Mouse (Mus musculus) CH12F3 (cell line): ENCODE data around the gene Vmn1r94.
"Not testable (repeated sequence)": the region's sequence is repeated elsewhere in the genome, so short reads cannot be mapped to it uniquely, and the experiment has no call there.

ENCODE experiments used
- in situ Hi-C: fragments of 300-500 bp; cut with MboI; formaldehyde crosslinking; loops from 2 replicates; pipeline ENCODE4 v1.14.3; 2020; ENCODE audit warnings: low sequenced_read_pairs

The Vmn1r94 gene

DNA sequence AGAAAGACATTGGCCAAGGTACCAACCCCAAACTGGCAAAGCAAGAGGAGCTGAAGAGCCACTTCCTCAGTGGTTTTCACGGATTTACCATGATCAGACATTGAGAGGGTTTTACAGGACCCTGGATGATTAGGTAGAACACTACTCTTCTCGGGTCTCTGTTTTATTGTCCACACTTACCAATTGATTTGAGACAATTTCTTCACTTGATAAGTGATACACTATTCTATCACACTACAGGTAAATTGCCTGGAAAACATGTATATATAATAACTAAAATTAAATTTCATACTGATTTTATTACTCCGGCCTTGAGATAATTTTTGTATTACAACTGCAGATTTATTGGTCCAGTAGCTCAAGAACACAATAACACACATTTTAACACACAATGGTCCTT is at the start of gene Vmn1r94:
Vmn1r94 (minus strand) TSS at position 101 of the 400 bp plus-strand sequence.
- in situ Hi-C loops: not testable (repeated sequence)

DNA sequence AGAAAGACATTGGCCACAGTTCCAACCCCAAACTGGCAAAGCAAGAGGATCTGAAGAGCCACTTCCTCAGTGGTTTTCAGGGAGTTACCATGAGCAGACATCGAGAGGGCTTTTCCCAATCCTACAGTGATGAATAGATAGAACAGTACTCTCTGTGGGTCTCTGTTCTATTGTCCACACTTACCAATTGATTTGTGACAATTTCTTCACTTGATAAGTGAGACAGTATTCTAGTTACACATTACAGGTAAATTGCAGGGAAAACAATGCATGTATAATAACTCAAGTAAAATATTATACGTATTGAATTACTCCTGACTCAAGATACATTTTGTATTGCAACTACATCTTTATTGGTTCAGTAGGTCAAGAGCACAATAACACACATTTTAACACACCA is 37.3 kb upstream of the Vmn1r94 start, which contains the start of gene Gm6164:
Gm6164 (minus strand) TSS at position 101 of the 400 bp plus-strand sequence.
- in situ Hi-C loops: not testable (repeated sequence)

DNA sequence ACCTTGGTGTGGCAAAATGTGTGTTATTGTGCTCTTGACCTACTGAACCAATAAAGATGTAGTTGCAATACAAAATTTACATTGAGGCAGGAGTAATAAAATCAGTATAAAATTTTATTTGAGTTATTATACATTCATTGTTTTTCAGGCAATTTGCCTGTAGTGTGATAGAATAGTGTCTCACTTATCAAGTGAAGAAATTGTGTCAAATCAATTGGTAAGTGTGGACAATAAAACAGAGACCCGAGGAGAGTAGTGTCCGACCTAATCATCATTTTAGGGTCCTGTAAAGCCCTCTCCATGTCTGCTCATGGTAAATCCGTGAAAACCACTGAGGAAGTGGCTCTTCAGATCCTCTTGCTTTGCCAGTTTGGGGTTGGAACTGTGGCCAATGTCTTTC is 25.2 kb upstream of the Vmn1r94 start, which contains the start of gene Vmn1r95:
Vmn1r95 (plus strand) TSS at position 301 of the 400 bp plus-strand sequence.
- in situ Hi-C loops: not testable (repeated sequence)

DNA sequence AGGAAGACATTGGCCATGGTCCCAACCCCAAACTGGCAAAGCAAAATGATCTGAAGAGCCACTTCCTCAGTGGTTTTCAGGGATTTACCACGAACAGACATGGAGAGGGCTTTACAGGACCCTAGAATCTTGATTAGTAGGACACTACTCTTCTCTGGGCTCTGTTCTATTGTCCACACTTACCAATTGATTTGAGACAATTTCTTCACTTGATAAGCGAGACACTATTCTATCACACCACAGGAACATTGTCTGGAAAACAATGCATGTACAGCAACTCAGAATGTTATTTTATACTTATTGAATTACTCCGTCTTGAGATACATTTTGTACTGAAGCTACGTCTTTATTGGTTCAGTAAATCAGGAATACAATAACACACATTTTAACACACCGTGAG is 29.2 kb downstream of the Vmn1r94 start, which contains the start of gene Vmn1r93:
Vmn1r93 (minus strand) TSS at position 101 of the 400 bp plus-strand sequence.
- in situ Hi-C loops: not testable (repeated sequence)

DNA sequence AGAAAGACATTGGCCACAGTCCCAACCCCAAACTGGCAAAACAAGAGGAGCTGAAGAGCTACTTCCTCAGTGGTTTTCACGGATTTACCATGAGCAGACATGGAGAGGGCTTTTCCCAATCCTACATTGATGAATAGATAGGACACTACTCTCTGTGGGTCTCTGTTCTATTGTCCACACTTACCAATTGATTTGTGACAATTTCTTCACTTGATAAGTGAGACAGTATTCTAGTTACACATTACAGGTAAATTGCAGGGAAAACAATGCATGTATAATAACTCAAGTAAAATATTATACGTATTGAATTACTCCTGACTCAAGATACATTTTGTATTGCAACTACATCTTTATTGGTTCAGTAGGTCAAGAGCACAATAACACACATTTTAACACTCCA is 45.7 kb downstream of the Vmn1r94 start, which contains the start of gene Gm16442:
Gm16442 (minus strand) TSS at position 101 of the 400 bp plus-strand sequence.
- in situ Hi-C loops: not testable (repeated sequence)
